Mouse (Mus musculus) urinary bladder, postnatal 14 days (tissue): ENCODE data around the gene Il25.
A peak's percentile ranks its signal among the peaks of the same experiment; 100 is the strongest.

ENCODE experiments used
- DNase-seq: peaks from one replicate; pipeline ENCODE4 v3.0.0; 2021; ENCODE audit warnings: low spot score

Il25 gene

GRCm38 (mm10) chr14:54932645-54933150, at the start of gene Il25:
Il25 (plus strand) TSS chr14:54932695.
- DNase-seq = no peak

GRCm38 (mm10) chr14:54883154-54884021, 49.1 kb upstream of the Il25 start, which contains the start of the genes Bcl2l2 and Gm20521:
Bcl2l2 (plus strand) TSS chr14:54883377.
Gm20521 (plus strand) TSS chr14:54883441.
- DNase-seq = peak; percentile 86

GRCm38 (mm10) chr14:54884022-54884712, 48.3 kb upstream of the Il25 start:
- no peak for DNase-seq

- DNase-seq = no peak
Observed at GRCm38 (mm10) chr14:54885309-54885708, 47.2 kb upstream of the Il25 start.

GRCm38 (mm10) chr14:54892200-54892599, 40.3 kb upstream of the Il25 start, which contains the start of gene Pabpn1:
Pabpn1 (plus strand) TSS chr14:54892500.
- no peak for DNase-seq

- peak; percentile 96 for DNase-seq
Observed at GRCm38 (mm10) chr14:54893651-54894181, 38.8 kb upstream of the Il25 start.

- DNase-seq = peak; percentile 65
Observed at GRCm38 (mm10) chr14:54894296-54895151, 38.0 kb upstream of the Il25 start.

GRCm38 (mm10) chr14:54897445-54897844, 35.0 kb upstream of the Il25 start:
- DNase-seq = no peak

- peak; percentile 77 for DNase-seq
Observed at GRCm38 (mm10) chr14:54900383-54900782, 32.1 kb upstream of the Il25 start.

GRCm38 (mm10) chr14:54903641-54904040, 28.9 kb upstream of the Il25 start:
- no peak for DNase-seq

- no peak for DNase-seq
Observed at GRCm38 (mm10) chr14:54908682-54909081, 23.8 kb upstream of the Il25 start.

GRCm38 (mm10) chr14:54912109-54912850, 20.2 kb upstream of the Il25 start:
- no peak for DNase-seq

GRCm38 (mm10) chr14:54912886-54913285, 19.6 kb upstream of the Il25 start, which contains the start of gene Slc22a17:
Slc22a17 (minus strand) TSS chr14:54913132.
- peak; percentile 79 for DNase-seq

GRCm38 (mm10) chr14:54913343-54913742, 19.2 kb upstream of the Il25 start:
- no peak for DNase-seq

- DNase-seq = no peak
Observed at GRCm38 (mm10) chr14:54920076-54920685, 12.3 kb upstream of the Il25 start.

- peak; percentile 77 for DNase-seq
Observed at GRCm38 (mm10) chr14:54924641-54925348, 7.7 kb upstream of the Il25 start.

- DNase-seq = peak; percentile 83
Observed at GRCm38 (mm10) chr14:54925349-54926342, 6.8 kb upstream of the Il25 start, which contains the start of gene Efs. Efs (minus strand) TSS chr14:54926126.
